Mouse (Mus musculus) limb, embryonic 15.5 days (tissue): ENCODE results near the gene Dyrk1b. TPM values are rescaled to one million over a fixed set of nuclear protein-coding genes. Genes with fewer than 3 reads are reported as not detected.
"Not testable (repeated sequence)": the region's sequence is repeated elsewhere in the genome, so short reads cannot be mapped to it uniquely, and the experiment has no call there.

Source experiments
- ATAC-seq: fragments of 200-750 bp; cut with Nextera tagmentation; 2 replicates; pipeline ENCODE4 v1.8.0; 2017; ENCODE audit warnings: low read depth, moderate TSS enrichment; ENCODE audit not compliant: insufficient number of reproducible peaks, low FRiP score, low TSS enrichment
- H3K27ac ChIP-seq: fragments of 300-500 bp; sonication (generic); 2 replicates; pipeline ENCODE4 v1.5.1; 2015; ENCODE audit warnings: moderate library complexity, mild to moderate bottlenecking, inconsistent platforms
- H3K27me3 ChIP-seq: fragments of 300-500 bp; sonication (generic); 2 replicates; pipeline ENCODE4 v1.6.1; 2015; ENCODE audit warnings: inconsistent platforms
- H3K36me3 ChIP-seq: fragments of 300-500 bp; sonication (generic); 2 replicates; pipeline ENCODE4 v1.6.1; 2015; ENCODE audit warnings: inconsistent platforms
- H3K4me1 ChIP-seq: fragments of 300-500 bp; sonication (generic); 2 replicates; pipeline ENCODE4 v1.6.1; 2015; ENCODE audit warnings: inconsistent platforms
- H3K4me2 ChIP-seq: fragments of 300-500 bp; sonication (generic); 2 replicates; pipeline ENCODE4 v1.6.1; 2015; ENCODE audit warnings: mild to moderate bottlenecking, inconsistent platforms
- H3K4me3 ChIP-seq: fragments of 300-500 bp; sonication (generic); 2 replicates; pipeline ENCODE4 v1.5.1; 2015; ENCODE audit warnings: mild to moderate bottlenecking, inconsistent platforms
- H3K9ac ChIP-seq: fragments of 300-500 bp; sonication (generic); 2 replicates; pipeline ENCODE4 v1.6.1; 2015; ENCODE audit warnings: inconsistent platforms
- H3K9me3 ChIP-seq: fragments of 300-500 bp; sonication (generic); 2 replicates; pipeline ENCODE4 v1.6.1; 2016; ENCODE audit warnings: inconsistent platforms
- WGBS: fragments of 180-500 bp; shearing (Covaris S2); methylation state at CpG from one replicate; pipeline ENCODE4 v1.1.7; 2015; 5-methylcytosine and 5-hydroxymethylcytosine counted together
- polyA plus RNA-seq: library from polyadenylated mRNA; unstranded; fragments of >200 nt; fragmentation: Nextera tagmentation; extraction: Ambion mirVana; gene quantifications from 2 replicates; pipeline ENCODE4 v1.2.1, GENCODE M21; 2015

Gene Dyrk1b
- polyA plus RNA-seq, 1 experiment from 2014 or later = 9.2 TPM

- no peak for ATAC-seq
- H3K4me2 ChIP-seq = no peak overlapping the region
- H3K4me3 ChIP-seq = no peak overlapping the region
- H3K4me1 ChIP-seq = no peaks in the 10 kb centered on the region
- no peak overlapping the region for H3K27ac ChIP-seq
- H3K9me3 ChIP-seq = no peaks in the 10 kb centered on the region
- H3K36me3 ChIP-seq = peaks cover 35% of the 10 kb centered on the region
- H3K9ac ChIP-seq = no peak overlapping the region
- H3K27me3 ChIP-seq = no peaks in the 10 kb centered on the region
- whole genome bisulfite sequencing = 76% methylated on average over 14 of the region's 14 CpGs
Observed at GRCm38 (mm10) chr7:28196528-28196927, 17.3 kb downstream of the Dyrk1b start.

- Histone ChIP-seq H3K36me3 (peaks cover 17% of the 10 kb centered on the region), H3K27me3 (no peaks in the 10 kb centered on the region), H3K4me2 (no peak overlapping the region), H3K4me1 (no peaks in the 10 kb centered on the region), H3K27ac (no peak overlapping the region), H3K4me3 (no peak overlapping the region), H3K9ac (no peak overlapping the region), H3K9me3 (no peaks in the 10 kb centered on the region)
- ATAC-seq = no peak
- 65% methylated on average over 4 of the region's 4 CpGs for WGBS
Observed at GRCm38 (mm10) chr7:28199054-28199453, 19.8 kb downstream of the Dyrk1b start.

DNA sequence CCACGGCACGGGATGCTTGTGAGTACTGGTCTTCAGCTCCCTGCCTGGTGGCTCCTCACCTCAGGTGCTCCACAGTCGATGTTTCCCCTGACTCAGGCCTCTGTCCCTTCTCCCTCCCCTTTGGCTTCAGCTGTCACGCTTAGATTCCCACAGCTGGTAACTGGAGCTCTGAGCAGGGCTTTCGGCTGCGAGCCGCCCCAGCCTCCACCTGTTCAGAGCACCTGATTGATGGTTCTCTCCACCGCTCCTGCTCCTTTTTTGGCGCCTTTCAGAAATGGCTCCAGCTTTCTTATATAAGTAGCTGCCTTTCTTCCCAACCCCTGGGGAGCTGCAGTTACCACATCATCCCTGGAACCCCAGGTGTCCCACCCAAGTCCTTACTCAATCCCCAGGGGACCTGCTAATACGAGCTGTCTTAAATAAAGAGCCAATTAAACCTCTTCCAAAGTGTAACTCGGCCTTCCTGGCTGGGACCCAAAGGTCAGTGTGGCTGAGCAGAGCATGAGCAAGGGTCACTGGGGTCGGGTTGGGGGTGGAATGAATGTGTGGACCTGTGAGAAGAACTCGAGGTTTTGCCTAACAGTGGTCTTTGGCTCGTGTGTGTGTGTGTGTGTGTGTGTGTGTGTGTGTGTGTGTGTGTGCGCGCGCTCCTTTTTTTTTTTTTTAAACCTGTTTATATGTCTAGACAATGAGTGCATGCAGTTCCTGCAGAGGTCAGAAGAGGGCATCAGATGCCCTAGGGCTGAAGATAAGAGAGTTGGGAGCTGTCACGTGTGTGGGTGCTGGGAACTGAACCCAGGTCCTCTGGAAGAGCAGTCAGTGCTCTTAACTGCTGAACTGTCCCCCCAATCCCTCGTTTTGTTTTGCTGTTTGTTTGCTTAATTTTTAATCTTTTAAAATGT lies 24.2 kb downstream of the Dyrk1b start:
- H3K9me3 ChIP-seq = no peaks in the 10 kb centered on the region
- no peaks in the 10 kb centered on the region for H3K36me3 ChIP-seq
- H3K4me1 ChIP-seq = peaks cover 4% of the 10 kb centered on the region; the same call in 1 of the 2 replicates
- no peak overlapping the region for H3K27ac ChIP-seq
- H3K4me3 ChIP-seq = no peak overlapping the region
- H3K27me3 ChIP-seq = no peaks in the 10 kb centered on the region
- 55% methylated on average over 19 of the region's 19 CpGs for WGBS
- H3K4me2 ChIP-seq = no peak overlapping the region
- H3K9ac ChIP-seq = no peak overlapping the region
- ATAC-seq = no peak

DNA sequence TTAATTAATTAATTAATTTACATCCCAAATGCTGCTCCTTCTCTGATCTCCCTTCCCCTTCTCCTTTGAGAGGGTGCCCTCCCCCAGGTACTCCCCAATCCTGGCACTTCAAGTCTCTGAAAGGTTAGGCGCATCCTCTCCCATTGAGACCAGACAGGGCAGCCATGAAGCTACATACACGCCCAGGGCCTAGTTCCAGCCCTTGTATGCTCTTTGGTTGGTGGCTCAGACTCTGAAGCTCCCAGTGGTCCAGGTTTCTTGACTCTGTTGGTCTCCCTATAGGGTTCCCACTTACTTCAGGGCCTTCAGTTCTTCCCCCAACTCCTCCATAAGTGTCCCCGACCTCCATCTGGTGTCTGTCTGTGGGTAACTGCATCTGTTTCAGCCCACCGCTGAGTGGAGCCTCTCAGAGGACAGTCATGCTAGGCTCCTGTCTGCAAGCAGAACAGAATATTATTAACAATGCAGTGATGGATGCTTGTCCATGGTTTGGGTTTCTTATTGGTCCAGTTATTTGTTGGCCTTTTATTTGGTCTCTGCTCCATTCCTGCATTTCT lies 26.9 kb downstream of the Dyrk1b start:
- Histone ChIP-seq H3K27me3 (no peaks in the 10 kb centered on the region), H3K4me1 (peaks cover 6% of the 10 kb centered on the region; the same call in 1 of the 2 replicates), H3K27ac (no peak overlapping the region), H3K36me3 (no peaks in the 10 kb centered on the region), H3K4me2 (no peak overlapping the region), H3K4me3 (no peak overlapping the region), H3K9me3 (no peaks in the 10 kb centered on the region), H3K9ac (no peak overlapping the region)
- ATAC-seq = no peak
- 61% methylated on average over 4 of the region's 4 CpGs for WGBS

GRCm38 (mm10) chr7:28208396-28208987 lies 29.2 kb downstream of the Dyrk1b start:
- H3K4me2 ChIP-seq = peak overlapping the region; percentile 46
- no peaks in the 10 kb centered on the region for H3K27me3 ChIP-seq
- H3K9ac ChIP-seq = peak overlapping the region; percentile 17; the same call in 1 of the 2 replicates
- peaks cover 6% of the 10 kb centered on the region; the same call in 1 of the 2 replicates for H3K4me1 ChIP-seq
- no peaks in the 10 kb centered on the region for H3K9me3 ChIP-seq
- no peaks in the 10 kb centered on the region for H3K36me3 ChIP-seq
- no peak for ATAC-seq
- peak overlapping the region; percentile 34 for H3K4me3 ChIP-seq
- WGBS = 37% methylated on average over 12 of the region's 12 CpGs
- H3K27ac ChIP-seq = peak overlapping the region; percentile 54; the same call in 1 of the 2 replicates

DNA sequence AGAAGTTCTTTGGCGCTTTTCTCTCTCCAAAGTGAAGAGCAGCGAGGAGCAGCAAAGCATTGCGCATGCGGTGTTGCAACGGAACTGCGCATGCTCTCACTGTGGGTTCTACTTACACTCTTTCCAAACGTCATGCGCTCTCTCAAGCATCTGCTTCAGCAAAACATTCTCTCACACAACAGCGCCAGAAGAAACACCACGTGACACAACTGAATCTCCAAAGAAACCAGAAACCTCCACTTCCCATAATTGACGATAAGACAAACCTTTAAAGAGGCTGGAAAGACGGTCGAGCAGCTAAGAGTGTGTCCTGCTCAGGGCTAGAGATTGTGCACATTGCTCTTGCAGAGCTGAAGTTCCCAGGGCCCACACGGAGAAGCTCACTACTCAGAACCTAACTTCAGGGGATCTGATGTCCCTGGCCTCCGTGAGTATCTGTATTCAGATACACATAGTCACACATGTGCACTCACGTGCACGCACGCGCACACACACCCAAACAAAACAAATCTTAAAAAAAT lies 29.8 kb downstream of the Dyrk1b start:
- Histone ChIP-seq H3K4me3 (peak overlapping the region; percentile 34), H3K9ac (peak overlapping the region; percentile 17; the same call in 1 of the 2 replicates), H3K27ac (peak overlapping the region; percentile 54; the same call in 1 of the 2 replicates), H3K4me1 (peaks cover 6% of the 10 kb centered on the region; the same call in 1 of the 2 replicates), H3K4me2 (peak overlapping the region; percentile 46), H3K27me3 (no peaks in the 10 kb centered on the region), H3K9me3 (no peaks in the 10 kb centered on the region), H3K36me3 (no peaks in the 10 kb centered on the region)
- no peak for ATAC-seq
- 50% methylated on average over 19 of the region's 19 CpGs for WGBS

GRCm38 (mm10) chr7:28210731-28211130 lies 31.5 kb downstream of the Dyrk1b start:
- Histone ChIP-seq H3K4me3 (no peak overlapping the region), H3K36me3 (no peaks in the 10 kb centered on the region), H3K4me2 (no peak overlapping the region), H3K27ac (no peak overlapping the region), H3K27me3 (no peaks in the 10 kb centered on the region), H3K9me3 (no peaks in the 10 kb centered on the region), H3K4me1 (0 out of 2 replicates have a peak, but pooled peaks cover 3% of the 10 kb centered on the region), H3K9ac (no peak overlapping the region)
- ATAC-seq = no peak
- 42% methylated on average over 5 of the region's 5 CpGs for WGBS

GRCm38 (mm10) chr7:28214142-28214541 lies 34.9 kb downstream of the Dyrk1b start:
- H3K27me3 ChIP-seq = no peaks in the 10 kb centered on the region
- WGBS = 25% methylated on average over 10 of the region's 10 CpGs
- no peaks in the 10 kb centered on the region for H3K36me3 ChIP-seq
- no peak overlapping the region for H3K9ac ChIP-seq
- H3K27ac ChIP-seq = no peak overlapping the region
- no peak overlapping the region for H3K4me2 ChIP-seq
- no peak for ATAC-seq
- no peaks in the 10 kb centered on the region for H3K9me3 ChIP-seq
- no peaks in the 10 kb centered on the region for H3K4me1 ChIP-seq
- no peak overlapping the region for H3K4me3 ChIP-seq

- H3K4me3 ChIP-seq, ATAC-seq: not testable (repeated sequence)
- WGBS = 86% methylated on average over 2 of the region's 2 CpGs
Observed at GRCm38 (mm10) chr7:28215950-28216349, 36.7 kb downstream of the Dyrk1b start.

DNA sequence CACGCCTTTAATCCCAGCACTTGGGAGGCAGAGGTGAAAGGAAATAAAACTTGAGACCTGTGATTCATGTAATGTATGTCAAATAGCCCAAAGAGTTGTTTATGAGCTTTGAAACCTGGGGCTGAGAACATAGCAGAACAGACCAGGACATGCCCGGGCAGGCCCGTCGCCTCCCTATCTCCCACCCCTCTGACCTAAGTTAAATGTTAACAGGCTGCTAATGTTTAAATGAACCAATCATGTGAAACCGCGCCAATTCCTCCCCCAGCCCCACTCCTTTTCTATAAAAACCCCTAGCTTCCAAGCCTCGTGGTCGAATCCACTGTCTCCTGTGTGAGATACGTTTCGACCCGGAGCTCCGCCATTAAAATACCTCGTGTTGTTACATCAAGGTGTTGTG lies 38.5 kb downstream of the Dyrk1b start:
- not testable (repeated sequence) for H3K36me3 ChIP-seq, H3K27me3 ChIP-seq, H3K9me3 ChIP-seq, H3K4me1 ChIP-seq, H3K9ac ChIP-seq, H3K4me2 ChIP-seq, H3K27ac ChIP-seq, ATAC-seq, H3K4me3 ChIP-seq
- WGBS = 90% methylated on average over 13 of the region's 13 CpGs

More at GRCm38 (mm10) chr7:28215950-28216349, 36.7 kb downstream of the Dyrk1b start:
- not testable (repeated sequence) for H3K27ac ChIP-seq, H3K9me3 ChIP-seq, H3K36me3 ChIP-seq, H3K4me2 ChIP-seq, H3K9ac ChIP-seq, H3K27me3 ChIP-seq, H3K4me1 ChIP-seq

DNA sequence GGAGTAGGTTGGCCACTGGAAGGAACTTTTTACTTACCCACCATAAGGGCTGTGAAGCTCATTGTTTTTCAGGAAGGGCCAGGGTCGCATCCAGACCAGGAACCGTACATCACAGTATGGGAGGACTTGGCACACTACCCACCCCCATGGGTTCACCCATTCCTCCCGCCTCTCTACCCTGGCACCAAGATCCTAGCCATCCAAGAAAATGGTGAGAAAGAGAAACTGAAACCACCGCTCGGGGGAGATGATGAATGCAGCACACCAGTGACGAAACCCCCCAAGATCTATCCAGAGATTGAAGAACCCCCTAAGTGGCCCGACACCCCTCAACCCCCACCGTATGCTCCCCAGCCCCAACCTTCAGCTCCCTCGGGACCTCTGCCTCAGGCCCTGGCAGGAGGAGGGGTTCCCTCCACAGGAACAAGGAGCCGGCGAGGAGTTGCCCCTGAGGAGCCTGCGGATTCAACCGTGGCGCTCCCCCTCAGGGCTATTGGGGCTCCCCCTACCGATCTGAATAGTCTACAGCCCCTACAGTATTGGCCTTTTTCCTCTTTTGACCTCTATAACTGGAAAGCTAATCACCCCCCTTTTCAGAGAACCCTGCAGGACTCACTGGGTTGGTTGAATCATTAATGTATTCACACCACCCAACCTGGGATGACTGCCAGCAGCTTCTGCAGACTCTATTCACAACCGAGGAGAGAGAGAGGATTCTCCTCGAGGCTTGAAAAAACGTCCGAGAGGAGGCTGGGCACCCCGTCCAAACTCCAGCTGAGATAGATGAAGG lies 39.9 kb downstream of the Dyrk1b start:
- H3K27me3 ChIP-seq, H3K9ac ChIP-seq, H3K36me3 ChIP-seq, H3K4me1 ChIP-seq, H3K4me2 ChIP-seq, H3K27ac ChIP-seq, H3K4me3 ChIP-seq, ATAC-seq, H3K9me3 ChIP-seq: not testable (repeated sequence)
- WGBS = 87% methylated on average over 20 of the region's 20 CpGs
